Mouse (Mus musculus): Measurements from ENCODE around the gene Usp33. TPM values are rescaled to one million over a fixed set of nuclear protein-coding genes. Genes with fewer than 3 reads are reported as not detected.

The Usp33 gene
- polyA plus RNA-seq (2012; rRNA removed): 96.8 and 110 TPM in 2 replicates

DNA sequence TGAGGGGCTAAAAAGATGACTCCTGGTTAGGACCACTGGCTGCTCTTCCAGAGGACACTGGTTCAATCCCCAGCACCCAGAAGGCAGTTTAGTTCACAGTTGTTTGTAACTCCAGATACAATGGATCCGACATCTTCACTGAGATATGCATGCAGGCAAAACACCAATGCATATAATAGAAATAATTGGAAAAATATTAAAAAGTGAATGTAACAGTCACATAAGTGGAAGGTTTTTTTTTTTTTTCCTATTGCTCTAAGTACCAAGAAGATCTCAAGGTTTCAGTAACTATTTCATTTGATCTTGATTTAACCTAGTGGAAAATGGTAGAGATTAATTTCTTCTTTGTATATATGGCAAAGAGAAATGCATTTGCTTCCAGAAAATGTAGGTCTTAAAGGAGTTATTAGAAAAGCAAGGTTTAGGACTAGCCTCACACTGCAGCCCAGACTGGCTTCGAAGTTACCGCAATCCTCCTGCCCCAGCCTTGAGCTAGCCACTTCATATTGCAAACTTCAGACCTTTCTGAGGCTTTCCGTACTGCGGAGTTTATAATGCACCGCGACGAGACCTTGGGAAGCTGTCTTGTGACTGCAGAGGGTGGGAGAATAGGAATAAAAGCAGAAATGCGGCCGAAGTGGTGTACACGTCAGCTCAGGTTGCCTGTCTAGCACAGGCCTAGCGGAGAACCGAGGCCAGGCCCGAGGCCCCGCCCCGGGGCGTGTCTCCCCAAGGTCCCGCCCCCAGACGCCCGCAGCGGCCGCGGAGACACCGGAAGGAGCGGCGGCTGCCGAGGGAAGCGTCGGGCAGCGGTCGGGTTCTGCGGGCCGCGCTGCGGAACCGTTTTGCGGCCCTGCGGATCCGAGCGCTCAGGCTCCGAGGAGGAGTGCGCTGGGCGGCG is at the start of gene Usp33:
Gene Usp33 (plus strand): TSS at position 747 of the 901 bp plus-strand sequence.

DNA sequence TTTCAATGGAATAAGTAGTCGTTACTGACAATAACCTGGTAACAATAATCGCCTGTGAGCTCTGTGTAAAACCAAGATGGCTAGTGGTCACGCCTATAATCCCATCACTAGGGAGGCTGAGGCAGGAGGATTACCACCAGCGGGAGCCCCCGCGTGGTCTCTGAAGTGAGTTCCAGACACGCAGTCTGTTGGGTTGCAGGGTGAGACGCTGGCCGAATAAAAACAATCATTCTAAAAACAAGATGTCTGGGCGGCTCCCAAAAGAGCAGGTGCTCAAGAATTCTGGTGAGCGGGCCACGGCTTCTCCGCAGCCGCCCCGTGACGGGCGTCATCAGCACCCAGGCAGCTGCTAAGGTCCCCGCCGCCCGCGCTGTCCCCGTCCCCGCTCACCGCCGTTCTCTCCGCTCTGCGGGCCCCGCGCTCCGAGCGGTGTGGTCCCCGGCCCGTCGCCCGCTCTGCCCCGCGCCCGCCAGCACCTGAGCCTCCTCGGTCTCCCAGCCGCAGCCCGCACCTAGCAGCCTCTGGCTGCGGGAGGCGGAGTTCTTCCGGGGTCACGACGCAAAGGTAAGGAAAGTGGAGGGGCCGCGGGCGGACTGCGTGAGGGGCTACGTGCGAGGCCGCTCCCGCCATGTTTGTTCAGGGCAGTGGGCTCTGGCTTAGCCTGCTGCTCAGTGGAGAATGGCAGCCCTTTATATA is 6.3 kb upstream of the Usp33 start, which contains the start of gene Miga1:
Gene Miga1 (minus strand): TSS at position 546 of the 696 bp plus-strand sequence.

DNA sequence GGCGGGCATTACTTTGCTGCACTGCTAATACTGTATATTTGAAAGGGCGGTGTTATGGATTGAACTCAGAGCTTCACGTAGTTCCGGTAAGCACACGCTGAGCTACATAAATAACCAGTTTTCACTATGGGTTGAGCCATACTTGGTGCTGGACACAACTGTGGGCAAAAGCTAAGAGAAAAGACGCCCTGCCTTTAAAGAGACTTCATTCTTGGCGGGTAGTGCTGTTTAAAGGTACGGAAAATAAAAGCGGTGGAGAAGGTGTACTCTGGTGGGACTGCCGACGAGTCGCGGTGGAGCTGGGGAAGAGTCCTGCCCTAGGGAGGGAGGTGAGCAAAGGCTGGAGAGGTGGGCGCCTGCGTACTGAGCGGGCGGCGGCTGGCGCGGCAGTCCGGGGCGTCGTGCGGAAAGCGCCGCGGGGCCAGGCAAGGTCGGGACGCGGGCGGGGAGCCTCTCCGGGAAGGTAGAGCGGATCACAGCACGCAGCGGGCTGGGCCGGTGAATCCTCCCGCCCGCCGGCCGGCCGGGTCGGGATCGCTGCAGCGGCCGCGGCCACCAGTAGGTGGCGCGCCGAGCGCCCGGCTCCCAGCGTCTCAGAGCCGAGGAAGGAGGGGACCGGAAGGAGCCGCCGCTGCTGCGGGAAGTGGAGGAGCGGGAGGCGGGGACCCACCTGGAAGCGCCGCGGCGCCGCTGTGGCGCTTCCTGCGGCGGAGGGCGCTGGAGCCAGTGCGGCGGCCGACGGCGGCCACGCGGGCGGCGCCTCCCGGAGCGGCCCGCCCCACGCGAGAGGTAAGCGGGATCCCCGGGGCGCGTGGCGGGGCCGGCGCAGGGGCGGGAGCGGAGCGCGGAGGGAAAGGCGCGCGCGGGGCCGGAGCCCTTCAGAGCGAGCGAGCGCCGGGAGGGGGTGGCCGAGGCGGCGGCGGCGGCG is 49.3 kb downstream of the Usp33 start, which contains the start of gene Zzz3:
Gene Zzz3 (plus strand): TSS at position 124 of the 928 bp plus-strand sequence.

Other genes with a start within 250 kb of the Usp33 start
- gene Gipc2, start 180.2 kb upstream of the Usp33 start, polyA plus RNA-seq (2012; rRNA removed): 4.0 and 4.8 TPM in 2 replicates
- 19.0 and 20.7 TPM in 2 replicates for gene Dnajb4, start 136.2 kb upstream of the Usp33 start, polyA plus RNA-seq (2012; rRNA removed)
- 299 and 328 TPM in 2 replicates for gene Fubp1, start 136.1 kb upstream of the Usp33 start, polyA plus RNA-seq (2012; rRNA removed)
- 0.60 and 2.7 TPM in 2 replicates for gene Nexn, start 80.1 kb upstream of the Usp33 start, polyA plus RNA-seq (2012; rRNA removed)
- gene Miga1, start 6.1 kb upstream of the Usp33 start, polyA plus RNA-seq (2012; rRNA removed): 21.6 and 24.0 TPM in 2 replicates
- gene Zzz3, start 49.0 kb downstream of the Usp33 start, polyA plus RNA-seq (2012; rRNA removed): 32.4 TPM in 2 replicates